Mouse (Mus musculus) heart, embryonic 14.5 days (tissue): ENCODE measurements at regions not wholly inside any gene's neighbourhood (a gene's known extent, or its start where the extent isn't known, plus 50 kb on each side); places are given as distances from the start of the nearest gene placed in this dataset.

Experiments
- ATAC-seq: fragments of 200-750 bp; cut with Nextera tagmentation; 2 replicates; pipeline ENCODE4 v1.8.0; 2017; ENCODE audit warnings: low read depth, moderate TSS enrichment; ENCODE audit not compliant: insufficient number of reproducible peaks, insufficient read depth, low FRiP score
- H3K27ac ChIP-seq, 2 experiments: fragments of 200-500 bp in 1 of 2; fragments of 300-500 bp in 1 of 2; sonication (generic) in 1 of 2; replicated peaks in 1 of 2; 2 replicates each; pipeline ENCODE4 v1.5.1; 2012 to 2014; ENCODE audit warnings: low read depth in 2 of 2, low read length in 2 of 2, control low read depth in 1 of 2, mild to moderate bottlenecking in 1 of 2, mixed read lengths in 1 of 2; ENCODE audit not compliant: control insufficient read depth in 1 of 2, insufficient read depth in 1 of 2
- H3K27me3 ChIP-seq: fragments of 300-500 bp; sonication (generic); 2 replicates; pipeline ENCODE4 v1.6.1; 2014; ENCODE audit warnings: mild to moderate bottlenecking, low read length, control low read depth; ENCODE audit not compliant: control insufficient read depth, insufficient read depth
- H3K36me3 ChIP-seq: fragments of 300-500 bp; sonication (generic); 2 replicates; pipeline ENCODE4 v1.6.1; 2014; ENCODE audit warnings: mild to moderate bottlenecking, control low read depth, low read length, mixed read lengths; ENCODE audit not compliant: control insufficient read depth, insufficient read depth
- H3K4me1 ChIP-seq, 2 experiments: fragments of 200-500 bp in 1 of 2; fragments of 300-500 bp in 1 of 2; sonication (generic) in 1 of 2; 2 replicates each; pipeline ENCODE4 v1.6.1; 2012 to 2014; ENCODE audit warnings: low read length in 2 of 2, control low read depth in 1 of 2, mixed read lengths in 1 of 2; ENCODE audit not compliant: control insufficient read depth in 2 of 2, insufficient read depth in 2 of 2
- H3K4me2 ChIP-seq: fragments of 300-500 bp; sonication (generic); 2 replicates; pipeline ENCODE4 v1.6.1; 2014; ENCODE audit warnings: mild to moderate bottlenecking, low read length
- H3K4me3 ChIP-seq, 2 experiments: fragments of 200-500 bp in 1 of 2; fragments of 300-500 bp in 1 of 2; sonication (generic) in 1 of 2; 2 replicates each; pipeline ENCODE4 v1.5.1; 2012 to 2014; ENCODE audit warnings: low read length in 2 of 2, mild to moderate bottlenecking in 2 of 2, control low read depth in 1 of 2, low read depth in 1 of 2, moderate library complexity in 1 of 2; ENCODE audit not compliant: control insufficient read depth in 1 of 2, insufficient read depth in 1 of 2
- H3K9ac ChIP-seq: fragments of 300-500 bp; sonication (generic); 2 replicates; pipeline ENCODE4 v1.6.1; 2014; ENCODE audit warnings: mild to moderate bottlenecking, low read length
- H3K9me3 ChIP-seq: fragments of 300-500 bp; sonication (generic); 2 replicates; pipeline ENCODE4 v1.6.1; 2016; ENCODE audit warnings: low read length, control low read depth; ENCODE audit not compliant: control insufficient read depth
- WGBS: fragments of 180-500 bp; shearing (Covaris S2); extraction: QIAGEN DNeasy Blood & Tissue Kit; methylation state at CpG from one replicate; pipeline ENCODE4 v1.1.7; 2014; 5-methylcytosine and 5-hydroxymethylcytosine counted together

- Histone ChIP-seq H3K4me3 (no peak overlapping the region), H3K36me3 (no peaks in the 10 kb centered on the region), H3K27ac (no peak overlapping the region), H3K4me2 (no peak overlapping the region), H3K9me3 (no peaks in the 10 kb centered on the region), H3K4me1 (no peaks in the 10 kb centered on the region), H3K9ac (no peak overlapping the region), H3K27me3 (no peaks in the 10 kb centered on the region)
- ATAC-seq, result no peak
- whole genome bisulfite sequencing, result 79% methylated on average over 3 of the region's 3 CpGs
These were observed 676.4 kb upstream of the Zeb2 start for GRCm38 (mm10) chr2:45793561-45793960.

GRCm38 (mm10) chr2:45789739-45790138 is 672.5 kb upstream of the Zeb2 start:
- ATAC-seq, result no peak
- 70% methylated on average over 4 of the region's 4 CpGs for WGBS

GRCm38 (mm10) chr2:45787732-45788390 is 670.7 kb upstream of the Zeb2 start:
- Histone ChIP-seq H3K4me2 (no peak overlapping the region), H3K4me3 (no peak overlapping the region), H3K4me1 (no peaks in the 10 kb centered on the region; a peak in 1 of 4 replicates), H3K9me3 (no peaks in the 10 kb centered on the region), H3K9ac (no peak overlapping the region), H3K27me3 (no peaks in the 10 kb centered on the region), H3K27ac (no peak overlapping the region), H3K36me3 (no peaks in the 10 kb centered on the region)
- ATAC-seq, result no peak
- 58% methylated on average over 16 of the region's 16 CpGs for WGBS

More at GRCm38 (mm10) chr2:45789739-45790138, 672.5 kb upstream of the Zeb2 start:
- no peaks in the 10 kb centered on the region; a peak in 1 of 4 replicates for H3K4me1 ChIP-seq
- no peaks in the 10 kb centered on the region for H3K27me3 ChIP-seq
- H3K4me2 ChIP-seq, result no peak overlapping the region
- H3K9me3 ChIP-seq, result no peaks in the 10 kb centered on the region
- H3K27ac ChIP-seq, result no peak overlapping the region
- no peak overlapping the region for H3K9ac ChIP-seq
- no peak overlapping the region for H3K4me3 ChIP-seq
- H3K36me3 ChIP-seq, result no peaks in the 10 kb centered on the region

GRCm38 (mm10) chr2:45786787-45787186 is 669.6 kb upstream of the Zeb2 start:
- H3K9ac ChIP-seq, result no peak overlapping the region
- WGBS, result 82% methylated on average over 6 of the region's 6 CpGs

GRCm38 (mm10) chr2:45785684-45786083 is 668.5 kb upstream of the Zeb2 start:
- H3K4me2 ChIP-seq, result no peak overlapping the region
- no peak overlapping the region for H3K4me3 ChIP-seq
- 78% methylated on average over 2 of the region's 2 CpGs for WGBS
- no peaks in the 10 kb centered on the region for H3K27me3 ChIP-seq
- H3K4me1 ChIP-seq, result no peaks in the 10 kb centered on the region; a peak in 1 of 4 replicates
- no peak for ATAC-seq
- H3K36me3 ChIP-seq, result no peaks in the 10 kb centered on the region
- H3K9ac ChIP-seq, result no peak overlapping the region
- H3K27ac ChIP-seq, result no peak overlapping the region
- H3K9me3 ChIP-seq, result no peaks in the 10 kb centered on the region

More at GRCm38 (mm10) chr2:45786787-45787186, 669.6 kb upstream of the Zeb2 start:
- H3K36me3 ChIP-seq, result no peaks in the 10 kb centered on the region
- no peaks in the 10 kb centered on the region; a peak in 1 of 4 replicates for H3K4me1 ChIP-seq
- no peak overlapping the region for H3K4me2 ChIP-seq
- ATAC-seq, result no peak
- H3K4me3 ChIP-seq, result no peak overlapping the region
- no peaks in the 10 kb centered on the region for H3K9me3 ChIP-seq
- H3K27ac ChIP-seq, result no peak overlapping the region
- H3K27me3 ChIP-seq, result no peaks in the 10 kb centered on the region

- no peaks in the 10 kb centered on the region for H3K36me3 ChIP-seq
- 75% methylated on average over 9 of the region's 9 CpGs for WGBS
- H3K4me3 ChIP-seq, result no peak overlapping the region
- H3K4me2 ChIP-seq, result no peak overlapping the region
- no peak for ATAC-seq
- no peaks in the 10 kb centered on the region; a peak in 1 of 4 replicates for H3K4me1 ChIP-seq
- no peak overlapping the region for H3K9ac ChIP-seq
- no peaks in the 10 kb centered on the region for H3K9me3 ChIP-seq
- no peak overlapping the region for H3K27ac ChIP-seq
- H3K27me3 ChIP-seq, result no peaks in the 10 kb centered on the region
These were observed 666.6 kb upstream of the Zeb2 start for GRCm38 (mm10) chr2:45783634-45784412.

- Histone ChIP-seq H3K27ac (no peak overlapping the region), H3K9me3 (no peaks in the 10 kb centered on the region), H3K4me1 (no peaks in the 10 kb centered on the region), H3K9ac (no peak overlapping the region), H3K27me3 (no peaks in the 10 kb centered on the region), H3K4me2 (no peak overlapping the region), H3K4me3 (no peak overlapping the region), H3K36me3 (no peaks in the 10 kb centered on the region)
- WGBS, result 83% methylated on average over 7 of the region's 7 CpGs
- ATAC-seq, result no peak
These were observed 660.3 kb upstream of the Zeb2 start for GRCm38 (mm10) chr2:45777466-45777865.
